Mouse (Mus musculus): ENCODE results near the gene Camsap1. TPM values are rescaled to one million over a fixed set of nuclear protein-coding genes. Genes with fewer than 3 reads are reported as not detected.

Camsap1 gene
- total and polyA plus RNA-seq, 3 experiments = 7.4 to 45.1 (median 38.9) TPM

- H3K36me3 ChIP-seq (ENCODE audit: control insufficient read depth, insufficient read depth, low read length) = no peaks in the 10 kb centered on the region
- DNase-seq = no peak
- no peaks in the 10 kb centered on the region for H3K79me2 ChIP-seq (replicated peaks; ENCODE audit: control insufficient read depth, insufficient read depth, low read length)
- H3K27me3 ChIP-seq (ENCODE audit: control insufficient read depth, insufficient read depth, low read length) = no peaks in the 10 kb centered on the region
- 67% methylated on average over 9 of the region's 9 CpGs for WGBS
- no peak overlapping the region for H3K27ac ChIP-seq
- intact Hi-C loops (cut with DNase I) = no loop called here
- H3K9ac ChIP-seq (ENCODE audit: low read depth, low read length) = no peak overlapping the region
- no peaks in the 10 kb centered on the region for H3K4me1 ChIP-seq (ENCODE audit: control insufficient read depth, insufficient read depth, low read length)
- H3K4me3 ChIP-seq = no peak overlapping the region
- TF ChIP-seq CTCF (IDR thresholded peaks at IDR 0.05) = no peak
- TF ChIP-seq EP300 (IDR thresholded peaks at IDR 0.05; ENCODE audit: insufficient read depth, low read depth, low read length) = no peak
- no peak for TF ChIP-seq POLR2A (IDR thresholded peaks at IDR 0.05; ENCODE audit: insufficient read depth, low read depth, low read length)
These were observed 84.1 kb downstream of the Camsap1 start for GRCm38 (mm10) chr2:25898970-25899369.

DNA sequence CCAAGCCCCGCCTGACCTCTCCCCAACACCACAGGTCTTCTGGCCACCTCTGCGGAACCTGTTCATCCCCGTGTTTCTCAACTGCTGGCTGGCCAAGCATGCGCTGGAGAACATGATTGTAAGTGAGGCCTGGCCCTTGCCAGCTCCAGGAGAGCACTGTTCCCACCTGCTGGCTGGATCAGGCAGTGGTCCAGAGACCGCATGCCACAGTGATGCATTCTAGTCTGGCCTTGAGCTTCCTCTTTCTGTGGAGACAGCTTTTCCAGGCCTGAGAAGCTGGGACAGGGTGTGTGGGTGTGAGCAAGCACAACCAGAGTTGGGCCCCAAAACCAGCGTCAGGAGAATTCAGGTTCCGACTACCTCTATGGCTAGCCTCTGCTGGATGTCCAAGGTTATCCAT, 90.6 kb downstream of the Camsap1 start:
- no peak overlapping the region for H3K9ac ChIP-seq (ENCODE audit: low read depth, low read length)
- intact Hi-C loops (cut with DNase I) = no loop called here
- no peak for DNase-seq
- TF ChIP-seq POLR2A (IDR thresholded peaks at IDR 0.05; ENCODE audit: insufficient read depth, low read depth, low read length) (no peak), EP300 (IDR thresholded peaks at IDR 0.05; ENCODE audit: insufficient read depth, low read depth, low read length) (no peak), CTCF (IDR thresholded peaks at IDR 0.05) (no peak)
- no peak overlapping the region for H3K4me3 ChIP-seq
- H3K4me1 ChIP-seq (ENCODE audit: control insufficient read depth, insufficient read depth, low read length) = no peaks in the 10 kb centered on the region
- no peaks in the 10 kb centered on the region for H3K36me3 ChIP-seq (ENCODE audit: control insufficient read depth, insufficient read depth, low read length)
- H3K79me2 ChIP-seq (replicated peaks; ENCODE audit: control insufficient read depth, insufficient read depth, low read length) = no peaks in the 10 kb centered on the region
- 78% methylated on average over 7 of the region's 7 CpGs for WGBS
- no peaks in the 10 kb centered on the region for H3K27me3 ChIP-seq (ENCODE audit: control insufficient read depth, insufficient read depth, low read length)
- H3K27ac ChIP-seq = no peak overlapping the region

GRCm38 (mm10) chr2:25888144-25888543, 94.9 kb downstream of the Camsap1 start:
- Histone ChIP-seq H3K4me3 (no peak overlapping the region), H3K27me3 (ENCODE audit: control insufficient read depth, insufficient read depth, low read length) (no peaks in the 10 kb centered on the region), H3K4me1 (ENCODE audit: control insufficient read depth, insufficient read depth, low read length) (no peaks in the 10 kb centered on the region), H3K79me2 (replicated peaks; ENCODE audit: control insufficient read depth, insufficient read depth, low read length) (no peaks in the 10 kb centered on the region), H3K27ac (no peak overlapping the region), H3K36me3 (ENCODE audit: control insufficient read depth, insufficient read depth, low read length) (no peaks in the 10 kb centered on the region), H3K9ac (ENCODE audit: low read depth, low read length) (no peak overlapping the region)
- 61% methylated on average over 5 of the region's 5 CpGs for WGBS
- TF ChIP-seq CTCF (IDR thresholded peaks at IDR 0.05) = peak; percentile 46
- no peak for TF ChIP-seq POLR2A (IDR thresholded peaks at IDR 0.05; ENCODE audit: insufficient read depth, low read depth, low read length)
- DNase-seq = no peak
- intact Hi-C loops (cut with DNase I) = no loop called here

GRCm38 (mm10) chr2:25887226-25887625, 95.9 kb downstream of the Camsap1 start:
- no peak overlapping the region for H3K4me3 ChIP-seq
- H3K9ac ChIP-seq (ENCODE audit: low read depth, low read length) = no peak overlapping the region
- intact Hi-C loops (cut with DNase I) = no loop called here
- WGBS = 44% methylated on average over 8 of the region's 8 CpGs
- H3K79me2 ChIP-seq (replicated peaks; ENCODE audit: control insufficient read depth, insufficient read depth, low read length) = no peaks in the 10 kb centered on the region
- H3K27me3 ChIP-seq (ENCODE audit: control insufficient read depth, insufficient read depth, low read length) = no peaks in the 10 kb centered on the region
- no peaks in the 10 kb centered on the region for H3K4me1 ChIP-seq (ENCODE audit: control insufficient read depth, insufficient read depth, low read length)
- no peak for TF ChIP-seq EP300 (IDR thresholded peaks at IDR 0.05; ENCODE audit: insufficient read depth, low read depth, low read length)
- TF ChIP-seq CTCF (IDR thresholded peaks at IDR 0.05) = no peak
- TF ChIP-seq POLR2A (IDR thresholded peaks at IDR 0.05; ENCODE audit: insufficient read depth, low read depth, low read length) = no peak
- H3K27ac ChIP-seq = no peak overlapping the region
- DNase-seq = no peak
- H3K36me3 ChIP-seq (ENCODE audit: control insufficient read depth, insufficient read depth, low read length) = no peaks in the 10 kb centered on the region

DNA sequence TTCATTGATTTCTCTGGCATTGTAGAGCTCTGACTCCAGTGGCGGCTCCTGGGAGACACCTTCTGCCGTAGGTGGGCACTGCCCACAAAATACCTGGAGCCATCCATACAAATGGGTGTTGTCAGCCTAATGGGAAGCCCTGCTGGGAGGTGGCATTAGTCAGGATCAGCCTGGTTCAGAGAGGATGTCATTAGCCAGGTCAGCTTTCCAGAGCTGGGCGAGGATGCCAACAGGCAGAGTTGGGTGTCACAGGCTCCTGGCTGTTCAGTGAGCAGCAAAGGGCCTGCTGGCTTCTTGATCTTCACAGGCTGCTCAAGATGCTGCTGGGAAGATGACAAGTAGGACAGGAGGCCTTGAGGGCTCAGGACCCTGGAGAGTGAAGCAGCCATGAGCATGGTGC, 98.3 kb downstream of the Camsap1 start:
- Histone ChIP-seq H3K4me1 (ENCODE audit: control insufficient read depth, insufficient read depth, low read length) (no peaks in the 10 kb centered on the region), H3K9ac (ENCODE audit: low read depth, low read length) (no peak overlapping the region), H3K27me3 (ENCODE audit: control insufficient read depth, insufficient read depth, low read length) (no peaks in the 10 kb centered on the region), H3K36me3 (ENCODE audit: control insufficient read depth, insufficient read depth, low read length) (no peaks in the 10 kb centered on the region), H3K4me3 (no peak overlapping the region), H3K79me2 (replicated peaks; ENCODE audit: control insufficient read depth, insufficient read depth, low read length) (no peaks in the 10 kb centered on the region), H3K27ac (no peak overlapping the region)
- no peak for TF ChIP-seq CTCF (IDR thresholded peaks at IDR 0.05)
- no peak for TF ChIP-seq POLR2A (IDR thresholded peaks at IDR 0.05; ENCODE audit: insufficient read depth, low read depth, low read length)
- no peak for TF ChIP-seq EP300 (IDR thresholded peaks at IDR 0.05; ENCODE audit: insufficient read depth, low read depth, low read length)
- intact Hi-C loops (cut with DNase I) = no loop called here
- DNase-seq = no peak
- WGBS = 80% methylated on average over 3 of the region's 3 CpGs

DNA sequence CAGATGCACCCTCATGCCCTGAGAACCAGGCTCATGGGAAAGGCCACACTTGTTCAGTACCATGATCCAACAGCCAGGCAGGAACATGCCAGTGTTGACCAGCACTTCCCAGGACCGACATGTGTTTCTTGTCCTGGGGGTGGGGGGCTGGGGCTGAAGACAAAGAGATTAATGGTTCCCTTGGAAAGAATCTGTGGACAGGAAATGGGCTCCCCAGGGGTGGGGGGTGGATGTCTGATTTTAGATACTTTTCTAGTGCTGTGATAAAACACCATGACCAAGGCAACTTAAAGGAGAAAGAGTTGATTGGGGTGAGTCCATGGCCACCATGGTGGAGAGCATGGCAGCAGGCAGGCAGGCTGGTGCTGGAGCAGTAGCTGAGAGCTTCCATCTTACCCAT, 100.8 kb downstream of the Camsap1 start:
- no peak overlapping the region for H3K9ac ChIP-seq (ENCODE audit: low read depth, low read length)
- no peaks in the 10 kb centered on the region for H3K79me2 ChIP-seq (replicated peaks; ENCODE audit: control insufficient read depth, insufficient read depth, low read length)
- TF ChIP-seq POLR2A (IDR thresholded peaks at IDR 0.05; ENCODE audit: insufficient read depth, low read depth, low read length) (no peak), EP300 (IDR thresholded peaks at IDR 0.05; ENCODE audit: insufficient read depth, low read depth, low read length) (no peak), CTCF (IDR thresholded peaks at IDR 0.05) (no peak)
- no peaks in the 10 kb centered on the region for H3K36me3 ChIP-seq (ENCODE audit: control insufficient read depth, insufficient read depth, low read length)
- H3K27me3 ChIP-seq (ENCODE audit: control insufficient read depth, insufficient read depth, low read length) = peaks cover 5% of the 10 kb centered on the region; the same call in 1 of the 2 replicates
- no peak overlapping the region for H3K4me3 ChIP-seq
- no peaks in the 10 kb centered on the region for H3K4me1 ChIP-seq (ENCODE audit: control insufficient read depth, insufficient read depth, low read length)
- no peak overlapping the region for H3K27ac ChIP-seq
- WGBS = 22% methylated on average over 1 of the region's 1 CpGs
- intact Hi-C loops (cut with DNase I) = no loop called here
- DNase-seq = no peak
